Mouse (Mus musculus) kidney, adult 2 months (tissue): ENCODE results near the gene Iars2.

Source experiments
- CTCF ChIP-seq: fragments of 200-500 bp; conservative IDR thresholded peaks from 2 replicates; pipeline ENCODE4 v1.5.1; 2011; ENCODE audit warnings: low read depth, mild to moderate bottlenecking, control low read depth, low read length, moderate library complexity, mixed read lengths; ENCODE audit not compliant: insufficient read depth, insufficient read length
- POLR2A ChIP-seq: fragments of 200-500 bp; IDR thresholded peaks from one replicate; pipeline ENCODE4 v1.6.1; 2011; ENCODE audit warnings: low read depth, low read length, control low read depth

DNA sequence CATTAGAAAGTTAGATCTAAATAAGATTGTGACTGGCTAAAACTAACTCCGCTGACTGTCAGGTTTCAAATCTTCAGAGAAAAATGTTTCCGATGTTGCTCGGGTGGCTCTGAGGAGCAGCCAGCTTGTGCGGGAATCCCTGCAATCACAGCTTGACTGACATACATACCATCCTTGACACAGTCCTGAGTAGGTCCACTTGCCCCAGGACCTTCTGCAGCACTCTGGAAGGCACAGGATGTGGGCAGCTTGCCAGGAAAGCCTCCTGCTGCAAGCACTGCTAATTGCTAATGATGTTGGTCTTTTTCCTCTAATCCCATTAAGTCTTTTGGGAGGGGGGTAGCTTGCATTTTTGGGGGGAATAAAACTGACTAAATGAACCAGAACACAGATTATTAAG lies 44.0 kb downstream of the Iars2 start:
- TF ChIP-seq CTCF (no peak), POLR2A (no peak)
